Mouse (Mus musculus): ENCODE data around the gene Marc2. TPM values are rescaled to one million over a fixed set of nuclear protein-coding genes. Genes with fewer than 3 reads are reported as not detected.

Marc2 gene
- 143 and 147 TPM in 2 replicates for polyA plus RNA-seq (2012; rRNA removed)

GRCm38 (mm10) chr1:184846092-184846750, at the start of gene Marc2:
Marc2 (minus strand) TSS chr1:184846451.

GRCm38 (mm10) chr1:184882281-184883268, 36.3 kb upstream of the Marc2 start, which contains the start of gene C130074G19Rik:
C130074G19Rik (minus strand) TSS chr1:184883218.

GRCm38 (mm10) chr1:184810780-184811575, 35.3 kb downstream of the Marc2 start, which contains the start of gene Marc1:
Marc1 (minus strand) TSS chr1:184811313.

Other genes starting within 250 kb of the Marc2 start
- gene Hlx, start 113.8 kb downstream of the Marc2 start, polyA plus RNA-seq (2012; rRNA removed) = 4.1 and 5.3 TPM in 2 replicates
- gene Marc1, start 35.1 kb downstream of the Marc2 start, polyA plus RNA-seq (2012; rRNA removed) = 64.1 and 72.8 TPM in 2 replicates
- 18.3 and 20.4 TPM in 2 replicates for gene C130074G19Rik, start 36.8 kb upstream of the Marc2 start, polyA plus RNA-seq (2012; rRNA removed)
- gene Mark1, start 153.1 kb upstream of the Marc2 start, polyA plus RNA-seq (2012; rRNA removed) = 0.81 and 0.90 TPM in 2 replicates